ENCODE assay signal across 8 mouse cellular contexts in genomic region chr11:75588285-75588941, GRCm38 (mm10). TPM values are rescaled to one million over a fixed set of nuclear protein-coding genes. Genes with fewer than 3 reads are reported as not detected.
DNase-seq lines count a peak whose midpoint lies in the region; ATAC-seq lines count a peak whose summit lies in the region.

No protein-coding gene starts in this region.

- peak overlapping the region; percentile 89 for H3K4me2 ChIP-seq in neural tube, embryonic 11.5 days (ENCODE audit: low read depth)
- H3K4me2 ChIP-seq in hindbrain, embryonic 12.5 days (replicated peaks): peak overlapping the region; percentile 92
- H3K4me2 ChIP-seq in lung, embryonic 15.5 days: peak overlapping the region; percentile 92
- H3K4me2 ChIP-seq in stomach, embryonic 15.5 days: peak overlapping the region; percentile 85

- no peak for DNase-seq in neural tube, embryonic 11.5 days (ENCODE audit: low spot score)
- DNase-seq in neural tube, embryonic 10.5 days (ENCODE audit: extremely low spot score, low spot score): no peak
- peak; percentile 17 for DNase-seq in c-Kit-positive CD71-positive TER-119-negative erythroid progenitor cells, embryonic 14.5 days (ENCODE audit: low read depth)
- no peak for DNase-seq in layer of hippocampus, adult 8-10 months (ENCODE audit: low spot score in 2 of 2)
- no peak for DNase-seq in cerebellum, postnatal 14 days

- 0 out of 2 replicates have a peak, but pooled peaks cover 2% of the 10 kb centered on the region for H3K36me3 ChIP-seq in neural tube, embryonic 11.5 days (ENCODE audit: control insufficient read depth, insufficient read depth, low read length)
- peaks cover 14% of the 10 kb centered on the region for H3K36me3 ChIP-seq in hindbrain, embryonic 12.5 days
- peaks cover 14% of the 10 kb centered on the region for H3K36me3 ChIP-seq in lung, embryonic 15.5 days
- no peaks in the 10 kb centered on the region for H3K36me3 ChIP-seq in stomach, embryonic 15.5 days

- peak overlapping the region; percentile 89 for H3K9ac ChIP-seq in neural tube, embryonic 11.5 days (ENCODE audit: low read length)
- H3K9ac ChIP-seq in hindbrain, embryonic 12.5 days: peak overlapping the region; percentile 95
- peak overlapping the region; percentile 82 for H3K9ac ChIP-seq in lung, embryonic 15.5 days
- peak overlapping the region; percentile 76 for H3K9ac ChIP-seq in stomach, embryonic 15.5 days

- WGBS in neural tube, embryonic 11.5 days: under 1% methylated on average over 35 of the region's 37 CpGs
- WGBS in hindbrain, embryonic 12.5 days: 1% methylated on average over 34 of the region's 37 CpGs
- WGBS in lung, embryonic 15.5 days: under 1% methylated on average over 37 of the region's 37 CpGs
- WGBS in stomach, embryonic 15.5 days: 1% methylated on average over 37 of the region's 37 CpGs

- H3K4me1 ChIP-seq in neural tube, embryonic 11.5 days (ENCODE audit: control insufficient read depth, insufficient read depth, low read length): peaks cover 10% of the 10 kb centered on the region
- H3K4me1 ChIP-seq in hindbrain, embryonic 12.5 days: peaks cover 25% of the 10 kb centered on the region
- H3K4me1 ChIP-seq in lung, embryonic 15.5 days: peaks cover 25% of the 10 kb centered on the region
- H3K4me1 ChIP-seq in stomach, embryonic 15.5 days: peaks cover 16% of the 10 kb centered on the region

- H3K27ac ChIP-seq in neural tube, embryonic 11.5 days (ENCODE audit: low read depth, low read length): peak overlapping the region; percentile 80
- H3K27ac ChIP-seq in hindbrain, embryonic 12.5 days: peak overlapping the region; percentile 94
- H3K27ac ChIP-seq in lung, embryonic 15.5 days: peak overlapping the region; percentile 87
- H3K27ac ChIP-seq in stomach, embryonic 15.5 days: peak overlapping the region; percentile 81

- peak overlapping the region; percentile 92 for H3K4me3 ChIP-seq in neural tube, embryonic 11.5 days (ENCODE audit: low read depth, low read length)
- H3K4me3 ChIP-seq in hindbrain, embryonic 12.5 days: peak overlapping the region; percentile 94
- peak overlapping the region; percentile 79 for H3K4me3 ChIP-seq in lung, embryonic 15.5 days
- peak overlapping the region; percentile 77 for H3K4me3 ChIP-seq in stomach, embryonic 15.5 days (replicated peaks)

- H3K27me3 ChIP-seq in neural tube, embryonic 11.5 days (ENCODE audit: control insufficient read depth, insufficient read depth, low read length): no peaks in the 10 kb centered on the region
- no peaks in the 10 kb centered on the region for H3K27me3 ChIP-seq in hindbrain, embryonic 12.5 days
- no peaks in the 10 kb centered on the region for H3K27me3 ChIP-seq in lung, embryonic 15.5 days
- H3K27me3 ChIP-seq in stomach, embryonic 15.5 days (replicated peaks): no peaks in the 10 kb centered on the region

- no peaks in the 10 kb centered on the region for H3K9me3 ChIP-seq in neural tube, embryonic 11.5 days (ENCODE audit: control insufficient read depth, low read length)
- H3K9me3 ChIP-seq in hindbrain, embryonic 12.5 days (replicated peaks): no peaks in the 10 kb centered on the region
- no peaks in the 10 kb centered on the region for H3K9me3 ChIP-seq in lung, embryonic 15.5 days
- H3K9me3 ChIP-seq in stomach, embryonic 15.5 days: no peaks in the 10 kb centered on the region

- peak; percentile 67; the same call in 1 of the 2 replicates for ATAC-seq in neural tube, embryonic 11.5 days (ENCODE audit: insufficient read depth, low FRiP score, low TSS enrichment)
- ATAC-seq in hindbrain, embryonic 12.5 days (ENCODE audit: low FRiP score): peak; percentile 83
- peak; percentile 74 for ATAC-seq in lung, embryonic 15.5 days (ENCODE audit: borderline replicate concordance, extremely low read depth, low FRiP score, low TSS enrichment)
- ATAC-seq in stomach, embryonic 15.5 days (ENCODE audit: insufficient read depth, low FRiP score, low read depth): peak; percentile 63

RNA-seq across cellular contexts. Expression of gene Pitpna, which starts 0.5 kb away (rescaled TPM):
- polyA plus RNA-seq in neural tube, embryonic 11.5 days (2014; fragmentation: Nextera tagmentation; extraction: Ambion mirVana): 90.5 TPM in 2 replicates
- polyA plus RNA-seq in hindbrain, embryonic 12.5 days (2016; fragmentation: Nextera tagmentation; extraction: Ambion mirVana): 116 and 125 TPM in 2 replicates
- 73.4 and 76.8 TPM in 2 replicates for polyA plus RNA-seq in lung, embryonic 15.5 days (2015; fragmentation: Nextera tagmentation; extraction: Ambion mirVana)
- polyA plus RNA-seq in stomach, embryonic 15.5 days (2015; fragmentation: Nextera tagmentation; extraction: Ambion mirVana): 82.4 and 83.4 TPM in 2 replicates
- total RNA-seq in layer of hippocampus, adult 8-10 months (2022): 100 to 1,000 TPM; 264 to 282 (median 275) TPM

RNA-seq across cellular contexts. Expression of gene Inpp5k, which starts 42.4 kb away (rescaled TPM):
- polyA plus RNA-seq in neural tube, embryonic 11.5 days (2014; fragmentation: Nextera tagmentation; extraction: Ambion mirVana): 26.2 and 28.4 TPM in 2 replicates
- polyA plus RNA-seq in hindbrain, embryonic 12.5 days (2016; fragmentation: Nextera tagmentation; extraction: Ambion mirVana): 28.7 and 30.3 TPM in 2 replicates
- 26.0 TPM in 2 replicates for polyA plus RNA-seq in lung, embryonic 15.5 days (2015; fragmentation: Nextera tagmentation; extraction: Ambion mirVana)
- 18.9 and 20.2 TPM in 2 replicates for polyA plus RNA-seq in stomach, embryonic 15.5 days (2015; fragmentation: Nextera tagmentation; extraction: Ambion mirVana)
- 10 to 100 TPM; 45.1 to 54.5 (median 50.2) TPM for total RNA-seq in layer of hippocampus, adult 8-10 months (2022)

RNA-seq across cellular contexts. Expression of gene Slc43a2, which starts 56.9 kb away (rescaled TPM):
- 5.6 and 6.6 TPM in 2 replicates for polyA plus RNA-seq in neural tube, embryonic 11.5 days (2014; fragmentation: Nextera tagmentation; extraction: Ambion mirVana)
- polyA plus RNA-seq in hindbrain, embryonic 12.5 days (2016; fragmentation: Nextera tagmentation; extraction: Ambion mirVana): 15.9 and 16.5 TPM in 2 replicates
- 5.6 and 6.9 TPM in 2 replicates for polyA plus RNA-seq in lung, embryonic 15.5 days (2015; fragmentation: Nextera tagmentation; extraction: Ambion mirVana)
- polyA plus RNA-seq in stomach, embryonic 15.5 days (2015; fragmentation: Nextera tagmentation; extraction: Ambion mirVana): 4.9 and 6.3 TPM in 2 replicates
- total RNA-seq in layer of hippocampus, adult 8-10 months (2022): 10 to 100 TPM; 42.6 to 55.5 (median 52.7) TPM
